Mouse (Mus musculus) heart, adult 2 months (tissue): Measurements from ENCODE around the gene Uchl3.

ENCODE experiments used
- CTCF ChIP-seq: fragments of 200-600 bp; IDR thresholded peaks from 2 replicates; pipeline ENCODE4 v1.8.1; 2022; ENCODE audit warnings: antibody characterized with exemption, mild to moderate bottlenecking, moderate library complexity
- EP300 ChIP-seq: fragments of 200-500 bp; IDR thresholded peaks from 2 replicates; pipeline ENCODE4 v1.6.1; 2011; ENCODE audit warnings: low read depth, low read length, control low read depth; ENCODE audit not compliant: insufficient read depth
- POLR2A ChIP-seq: fragments of 200-500 bp; IDR thresholded peaks from 2 replicates; pipeline ENCODE4 v1.6.1; 2011; ENCODE audit warnings: mild to moderate bottlenecking, low read depth, low read length, control low read depth; ENCODE audit not compliant: insufficient read depth

DNA sequence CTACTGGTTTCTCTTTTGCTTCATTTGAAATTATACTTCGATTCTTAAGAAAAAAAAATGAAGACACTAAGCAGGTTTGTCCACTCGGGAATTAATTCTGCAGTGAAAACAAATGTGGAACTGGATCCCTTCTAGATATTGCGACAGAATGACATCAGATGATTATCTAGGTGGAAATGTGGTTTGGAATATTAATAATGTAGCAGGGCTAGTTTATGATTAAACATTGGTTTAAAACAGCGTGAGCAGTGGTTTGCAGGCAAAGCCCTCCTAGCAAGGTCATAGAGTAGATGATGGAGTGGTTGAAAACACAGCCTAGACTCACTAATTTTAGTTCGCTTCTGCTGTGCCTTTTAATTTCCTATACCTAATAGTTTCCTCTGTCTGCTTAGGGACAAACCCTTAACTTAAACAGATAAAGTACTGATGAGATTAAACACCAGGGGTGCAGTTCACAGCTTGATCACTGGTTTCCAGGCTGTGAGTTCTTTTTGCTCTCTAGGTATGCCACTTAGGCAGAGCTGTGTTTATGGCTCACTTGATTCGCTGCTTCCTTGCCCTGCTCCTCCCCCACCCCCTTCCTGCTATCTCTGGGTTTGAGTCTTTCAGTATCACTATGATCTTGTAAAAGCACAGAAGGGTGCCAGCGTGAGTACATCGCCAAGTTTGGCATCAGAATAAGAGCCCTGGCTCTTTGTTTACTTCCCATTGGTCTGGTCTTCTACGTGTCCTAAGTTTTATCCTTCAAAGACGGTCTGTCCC is 80.0 kb downstream of the Uchl3 start:
- TF ChIP-seq CTCF (no peak), POLR2A (no peak), EP300 (no peak)
